Mouse (Mus musculus) stomach, postnatal 0 days (tissue): Measurements from ENCODE around the gene Pan3.

Experiments
- CTCF ChIP-seq: IDR thresholded peaks from 2 replicates; pipeline ENCODE4 v1.5.1; 2016; ENCODE audit warnings: antibody characterized with exemption, low read depth, mild to moderate bottlenecking, moderate library complexity
- EP300 ChIP-seq: optimal IDR thresholded peaks from 2 replicates; pipeline ENCODE3; 2016; ENCODE audit warnings: antibody characterized with exemption

DNA sequence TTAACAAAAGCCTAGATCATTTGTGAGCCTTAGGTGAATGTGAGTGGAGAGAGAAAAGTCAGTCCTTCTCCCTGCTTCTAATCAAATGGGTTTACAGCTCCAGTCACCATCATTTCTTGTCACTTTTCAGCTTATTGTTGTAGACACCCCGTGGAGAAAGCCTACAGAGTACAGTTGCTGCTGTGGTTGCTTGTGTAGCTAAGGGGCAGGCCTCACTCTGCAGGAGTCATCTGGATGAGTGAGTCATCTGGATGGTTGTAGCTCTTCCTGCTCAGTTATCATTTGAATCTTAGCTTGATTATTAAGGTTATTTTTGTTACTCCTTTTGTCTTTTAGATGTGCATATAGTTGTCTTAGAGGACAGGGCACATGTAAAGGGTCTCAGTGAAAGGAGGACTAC, 63.2 kb downstream of the Pan3 start:
- TF ChIP-seq CTCF, result no peak
- no peak for TF ChIP-seq EP300
